Mouse (Mus musculus) neutrophil, adult 5-6 weeks (primary cell): ENCODE measurements around the gene Celf2. TPM values are rescaled to one million over a fixed set of nuclear protein-coding genes. Genes with fewer than 3 reads are reported as not detected.

ENCODE experiments used
- ATAC-seq: fragments of 151-379, 151-347 bp; 2 replicates; pipeline ENCODE4 v1.8.0; 2017; ENCODE audit warnings: mild to moderate bottlenecking, moderate TSS enrichment; ENCODE audit not compliant: insufficient number of reproducible peaks, poor library complexity, low FRiP score, severe bottlenecking; ENCODE audit errors: extremely low read depth
- total RNA-seq: library from RNA; stranded (forward); fragments of 200-1000 nt; gene quantifications from 2 replicates; pipeline ENCODE4 v1.2.3, GENCODE M21; 2017

Celf2 gene
- total RNA-seq, 1 experiment from 2014 or later = 186 TPM

DNA sequence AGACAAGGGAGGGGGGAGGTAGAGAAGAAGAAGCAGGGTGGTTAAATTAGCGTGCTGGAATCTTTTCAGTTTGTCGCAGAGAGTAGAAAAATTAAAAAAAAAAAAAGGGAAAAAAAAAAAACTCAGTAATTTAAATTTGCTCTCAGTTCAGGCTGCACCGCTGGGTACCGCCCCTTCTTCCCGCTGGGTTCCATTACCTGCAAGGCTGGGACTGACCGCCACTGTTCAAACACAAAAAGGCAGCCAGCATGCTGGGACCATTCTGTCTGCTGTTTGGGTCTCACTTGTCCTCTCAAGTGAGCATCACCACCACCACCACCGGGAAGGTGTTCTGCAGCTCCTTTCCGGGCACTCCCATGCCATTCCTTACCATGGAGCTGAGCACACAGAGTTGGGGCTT lies 113.4 kb downstream of the Celf2 start:
- no peak for ATAC-seq

DNA sequence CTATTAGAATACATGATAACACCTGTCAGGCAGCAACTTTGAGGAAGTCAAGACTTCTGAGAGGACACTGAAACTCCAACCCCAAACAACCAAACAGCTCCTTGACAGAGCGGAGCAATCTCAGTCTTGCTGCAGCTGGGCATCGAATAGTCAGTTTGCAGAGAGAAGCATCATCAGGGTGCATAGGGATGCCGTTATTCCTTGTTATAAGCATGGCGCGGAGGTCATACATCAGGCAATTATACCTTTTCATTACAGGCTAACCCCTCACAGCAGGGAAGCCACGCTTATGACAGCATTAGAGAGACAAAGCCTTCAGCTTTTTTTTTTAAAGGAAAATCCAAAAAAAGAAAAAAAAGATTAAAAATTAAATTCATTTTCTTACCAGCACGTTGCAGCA lies 113.9 kb downstream of the Celf2 start:
- ATAC-seq = no peak

DNA sequence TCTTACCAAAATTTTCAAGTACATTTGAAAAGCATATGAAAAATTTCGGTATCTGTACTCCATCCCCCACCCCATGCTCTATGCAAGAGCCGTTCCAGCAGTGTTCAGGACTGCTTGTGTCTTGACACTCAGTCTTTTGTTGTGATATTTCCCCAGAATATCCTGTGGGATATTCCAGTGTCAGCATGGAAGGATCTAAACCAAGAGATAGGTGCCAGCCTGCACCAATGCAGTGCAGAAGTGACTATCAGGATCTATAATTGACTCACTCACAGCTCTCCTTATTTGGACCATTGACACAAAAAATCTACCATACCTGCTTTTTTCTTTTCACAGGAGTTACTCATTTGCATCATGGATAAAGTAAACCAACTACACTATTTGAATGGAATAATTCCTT lies 116.9 kb downstream of the Celf2 start:
- ATAC-seq = no peak

DNA sequence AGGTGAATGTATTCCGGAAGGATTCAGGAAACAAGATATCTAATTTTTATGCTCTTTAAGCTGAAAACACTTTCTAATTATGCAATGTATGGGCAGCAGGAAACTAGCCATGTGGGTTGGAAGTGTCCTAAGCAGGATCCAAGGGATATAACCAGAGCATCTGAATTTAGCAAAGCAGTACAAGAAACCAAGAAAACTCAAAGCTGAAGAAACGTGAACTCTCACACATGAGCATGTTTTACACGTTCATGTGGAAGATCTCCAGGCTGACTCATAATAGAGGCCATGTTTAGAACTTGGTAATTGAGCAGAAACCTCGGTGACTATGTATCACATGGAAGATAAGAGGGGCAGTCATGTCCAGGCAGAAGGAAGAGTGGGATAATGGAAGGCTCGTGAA lies 120.1 kb downstream of the Celf2 start:
- no peak for ATAC-seq

DNA sequence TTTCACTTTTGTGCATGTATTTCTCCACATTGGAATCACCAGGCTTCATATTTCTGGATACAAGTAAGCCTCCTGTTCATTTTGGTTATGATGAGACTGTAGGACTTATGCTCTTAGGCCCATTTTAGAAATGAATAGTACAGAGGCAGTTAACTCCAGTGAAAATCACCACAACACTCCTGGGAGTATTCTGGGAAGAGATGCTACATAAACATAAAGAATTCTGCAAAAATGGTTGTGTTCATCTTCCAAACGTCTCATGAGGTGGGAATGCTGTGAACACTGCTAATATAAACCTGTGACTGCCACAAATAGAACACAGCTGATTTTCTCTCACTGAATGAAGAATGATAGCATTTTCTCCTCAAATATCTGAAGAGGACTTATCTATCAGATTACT lies 130.6 kb downstream of the Celf2 start:
- no peak for ATAC-seq

DNA sequence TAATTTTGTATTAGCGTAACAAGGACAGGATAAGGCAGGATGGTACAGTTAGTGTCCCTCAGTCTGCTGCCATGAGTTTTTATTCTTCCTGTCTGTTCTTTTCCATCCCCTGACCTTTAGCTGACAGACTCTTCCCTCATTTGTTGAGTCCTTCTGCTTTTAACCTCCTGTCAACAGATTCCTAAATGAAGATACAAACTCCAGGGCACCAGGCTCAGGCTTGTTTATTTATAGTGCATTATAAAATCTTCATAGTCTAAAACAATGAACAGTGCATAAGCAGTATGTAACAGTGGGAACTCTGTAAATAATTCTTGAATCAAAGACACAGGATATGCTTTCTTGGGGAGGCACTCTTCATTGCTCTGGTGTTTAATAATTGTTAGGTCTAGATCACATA lies 131.5 kb downstream of the Celf2 start:
- ATAC-seq = no peak

DNA sequence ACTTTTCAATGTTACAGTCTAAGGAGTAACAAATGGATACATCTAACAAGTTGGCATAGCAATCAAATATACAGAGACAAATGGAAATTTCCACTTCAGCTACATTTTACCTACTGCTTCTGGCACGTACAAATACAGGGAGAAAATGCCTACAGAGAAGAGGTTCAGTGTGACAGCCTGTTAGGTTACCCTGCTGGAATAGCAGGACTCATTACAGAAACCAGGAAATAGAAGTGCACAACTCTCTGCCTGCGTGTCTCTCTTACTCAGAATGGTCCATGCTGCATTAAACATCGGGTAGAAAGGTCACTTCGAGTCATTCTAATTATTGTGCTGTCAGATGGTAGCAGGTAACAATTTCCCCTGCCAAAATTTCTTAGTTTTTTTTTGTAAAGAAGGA lies 141.6 kb downstream of the Celf2 start:
- no peak for ATAC-seq

DNA sequence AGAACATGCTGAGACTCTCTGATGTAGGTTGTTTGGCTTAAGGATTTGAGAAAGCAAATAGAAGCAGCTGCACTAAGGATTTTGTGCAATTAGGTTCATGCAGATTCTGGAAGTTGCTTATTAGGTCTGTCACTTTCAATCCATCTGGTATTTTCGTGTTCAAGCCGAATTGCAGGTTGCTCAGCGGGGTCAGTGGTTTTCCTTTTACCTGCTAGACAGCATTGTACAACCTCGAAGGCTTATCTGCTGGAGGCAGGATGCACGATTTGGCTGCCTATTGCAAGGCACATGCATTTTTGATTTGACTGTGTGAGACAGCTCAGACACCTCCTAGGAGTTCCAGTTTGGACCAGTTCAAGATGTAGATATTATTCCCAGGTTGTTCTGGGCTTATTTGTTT lies 149.8 kb downstream of the Celf2 start:
- no peak for ATAC-seq

DNA sequence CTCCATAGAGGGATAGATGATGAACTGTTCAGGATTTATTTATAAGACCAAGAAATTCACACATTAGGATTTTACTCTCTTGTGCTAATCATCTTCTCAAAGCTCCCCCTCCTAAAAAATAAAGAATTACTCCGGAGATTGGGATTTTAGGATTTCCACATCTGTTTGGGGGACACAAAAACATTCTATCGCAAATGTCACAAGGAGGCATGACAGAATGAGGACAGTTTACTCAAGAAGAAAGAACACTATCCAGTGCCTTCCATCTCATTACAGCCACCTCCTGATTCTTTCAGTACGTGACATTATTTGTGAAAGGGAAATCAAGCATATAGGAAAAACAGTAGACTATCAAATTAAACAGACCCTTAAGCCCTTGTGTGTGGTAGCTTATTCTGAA lies 150.5 kb downstream of the Celf2 start:
- no peak for ATAC-seq

DNA sequence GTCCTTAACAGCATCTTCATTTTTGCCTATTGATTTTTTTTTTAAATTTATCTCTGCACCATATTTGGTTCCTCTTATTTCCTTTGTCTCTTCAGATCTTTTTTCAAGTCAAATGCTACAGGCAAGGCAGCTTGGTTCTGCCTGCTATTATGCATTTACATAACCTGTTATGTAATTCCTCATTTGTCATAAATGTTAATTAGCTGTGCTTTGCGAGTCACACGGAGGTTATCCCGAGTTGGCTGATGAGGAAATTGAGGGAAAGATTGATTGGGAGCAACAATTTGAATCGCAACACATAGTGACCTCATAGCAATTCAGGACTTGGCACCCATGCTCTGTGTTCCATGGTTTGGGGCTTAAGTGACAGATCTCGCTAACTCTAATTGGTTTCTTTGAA lies 158.1 kb downstream of the Celf2 start:
- no peak for ATAC-seq

DNA sequence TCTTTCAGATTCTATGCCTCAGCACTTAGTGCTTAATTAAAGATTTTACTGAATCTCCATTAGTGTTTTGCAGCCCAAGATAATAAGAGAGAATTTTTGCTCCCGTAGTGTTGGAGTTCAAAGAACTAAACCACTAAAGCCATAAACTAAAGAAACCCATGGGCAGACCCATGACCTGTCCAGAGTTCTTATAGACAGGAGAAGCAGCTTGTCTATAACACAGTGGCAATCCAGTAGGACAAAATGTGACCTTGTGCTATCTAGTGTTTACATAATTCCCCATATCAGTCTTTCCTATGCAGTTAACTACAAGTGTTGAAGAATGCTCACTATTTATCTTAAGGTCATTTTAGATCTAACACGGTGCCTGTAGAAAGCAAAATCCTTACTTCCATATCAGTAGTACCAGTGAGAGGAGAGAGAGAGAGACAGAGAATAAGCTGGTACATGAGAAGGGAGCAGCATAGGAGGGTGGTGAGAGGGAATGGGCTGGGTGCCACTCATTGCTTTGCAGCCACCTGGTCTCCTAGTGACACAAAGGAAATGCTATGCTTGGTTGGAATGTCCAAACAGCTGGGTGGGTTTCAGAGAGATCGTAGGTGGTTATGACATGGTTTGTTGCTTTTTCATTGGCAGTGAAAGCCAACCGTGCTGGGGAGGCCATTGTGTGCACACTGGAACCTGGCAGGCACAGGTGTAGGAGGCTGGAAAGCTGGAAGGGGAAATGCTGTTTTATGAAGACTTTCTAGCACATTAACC lies 162.5 kb downstream of the Celf2 start:
- no peak for ATAC-seq

DNA sequence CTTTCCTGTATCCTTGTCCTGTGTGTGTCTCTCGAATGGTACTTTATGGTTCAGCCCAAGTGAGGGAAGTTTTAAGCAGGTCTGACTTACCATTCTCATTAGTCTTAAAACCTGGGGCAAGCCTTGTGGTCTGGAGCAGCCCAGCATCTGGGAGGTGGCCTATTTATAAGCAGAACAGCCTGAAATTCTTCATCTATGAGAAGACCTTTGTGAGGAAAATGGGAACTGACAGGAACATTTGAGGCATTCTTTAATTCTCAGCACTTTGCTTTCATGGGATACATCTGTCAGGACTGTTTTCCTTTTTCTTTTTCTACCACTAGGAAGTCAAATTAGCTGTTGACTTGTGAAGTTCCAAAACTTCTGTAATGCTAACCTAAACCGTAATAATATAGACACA lies 164.4 kb downstream of the Celf2 start:
- no peak for ATAC-seq

DNA sequence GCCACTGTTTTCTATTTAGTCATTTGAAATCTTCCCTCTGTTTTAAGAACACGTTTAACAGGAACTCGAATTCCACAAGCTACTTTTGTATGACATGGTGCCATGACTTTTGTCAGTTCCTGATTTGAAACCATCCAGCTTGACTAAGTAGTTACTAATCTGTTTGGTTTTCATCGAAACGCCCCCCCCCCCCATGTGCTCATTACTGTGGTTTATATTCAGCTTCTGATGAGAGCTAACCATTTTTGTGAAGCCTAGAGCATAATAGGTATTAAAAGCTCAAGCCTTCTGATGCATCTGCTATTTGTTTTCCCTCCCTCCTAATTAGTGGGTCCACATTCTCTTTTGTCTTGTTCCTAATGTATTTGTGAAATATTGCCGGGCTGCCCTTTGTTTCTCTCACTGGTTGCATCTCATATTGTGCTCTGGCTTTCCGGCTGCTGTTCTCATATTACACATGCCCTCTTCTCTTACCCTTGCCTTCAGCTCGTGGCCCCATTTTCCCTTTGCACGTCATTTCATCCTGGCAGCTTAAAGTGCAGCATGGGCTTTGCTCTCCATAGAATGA lies 166.4 kb downstream of the Celf2 start:
- ATAC-seq = no peak

DNA sequence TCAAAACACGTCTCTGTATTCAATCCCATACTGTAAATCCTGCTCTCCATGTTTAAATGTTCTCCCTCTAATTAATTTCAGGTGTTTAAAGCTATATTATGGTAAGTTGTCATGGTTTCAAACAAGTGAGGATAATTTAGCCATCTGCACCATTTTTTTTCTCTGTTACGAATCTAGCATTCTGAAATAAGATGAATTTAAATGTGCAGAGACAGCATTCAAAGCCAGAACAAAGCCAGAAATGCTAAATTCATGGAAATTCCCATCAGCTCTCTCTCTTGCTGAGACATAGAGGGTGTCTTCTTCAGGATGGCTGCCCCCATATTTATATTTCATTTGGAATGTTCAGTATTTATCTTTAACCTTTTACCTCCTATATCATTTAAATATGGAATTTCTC lies 174.5 kb downstream of the Celf2 start:
- no peak for ATAC-seq

DNA sequence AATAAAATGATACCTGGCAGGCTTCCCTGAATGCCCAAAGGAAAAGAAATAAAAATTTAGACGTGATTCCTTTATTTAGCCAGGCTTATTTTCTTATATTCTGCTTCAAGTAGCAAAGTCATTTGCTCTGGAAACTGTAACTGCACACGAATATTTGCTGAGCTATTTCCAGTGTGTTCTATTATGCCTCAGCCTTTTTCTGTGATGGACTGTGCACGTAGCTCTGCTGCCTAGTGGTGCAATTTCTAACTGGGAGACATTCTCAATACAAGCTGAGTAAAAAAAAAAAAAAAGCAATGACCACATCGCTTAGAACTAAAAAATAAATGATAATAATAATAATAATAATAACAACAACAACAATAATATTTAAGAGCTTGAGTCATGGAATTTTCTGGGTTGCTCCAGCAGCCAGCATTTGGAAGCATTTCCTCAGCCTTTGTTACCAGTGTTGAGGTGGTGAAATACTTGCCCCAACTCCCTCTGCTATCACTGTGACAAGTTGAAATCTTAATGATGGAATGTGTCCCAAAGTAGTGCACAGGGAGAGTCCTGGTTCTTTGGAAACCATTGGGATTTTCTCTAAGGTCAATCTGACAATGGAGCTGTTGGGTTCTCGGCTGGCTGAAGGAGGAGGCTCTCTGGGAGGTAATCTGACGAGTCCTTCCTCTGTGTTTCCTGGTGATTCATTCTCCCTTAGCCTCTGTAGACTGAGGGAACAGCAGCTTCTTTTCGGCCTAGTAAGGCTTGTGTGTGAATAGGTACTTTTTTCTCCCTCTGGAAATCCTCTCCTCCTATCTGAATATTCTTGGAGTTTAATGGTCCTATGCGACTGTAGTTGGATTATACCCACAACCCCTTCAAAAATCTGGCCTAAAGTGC lies 181.1 kb downstream of the Celf2 start:
- no peak for ATAC-seq

DNA sequence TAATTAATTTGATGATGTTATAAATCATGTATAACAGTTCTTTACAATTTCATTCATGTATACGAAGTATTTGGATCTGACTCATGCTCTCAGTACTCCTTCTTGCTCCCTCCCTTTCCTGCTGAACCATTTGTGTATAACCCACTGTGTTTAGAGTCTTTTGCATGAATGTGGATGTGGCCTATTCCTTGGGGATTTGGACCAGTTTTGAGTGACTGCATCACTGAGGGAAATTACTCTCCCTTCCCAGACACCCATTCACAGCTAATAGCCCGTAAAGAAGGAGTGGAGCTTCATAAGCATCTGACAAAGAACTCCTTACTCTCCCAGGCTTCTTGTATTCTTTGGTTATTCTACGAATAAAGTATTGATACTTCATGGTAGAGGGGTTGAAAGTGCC lies 189.6 kb downstream of the Celf2 start:
- no peak for ATAC-seq

DNA sequence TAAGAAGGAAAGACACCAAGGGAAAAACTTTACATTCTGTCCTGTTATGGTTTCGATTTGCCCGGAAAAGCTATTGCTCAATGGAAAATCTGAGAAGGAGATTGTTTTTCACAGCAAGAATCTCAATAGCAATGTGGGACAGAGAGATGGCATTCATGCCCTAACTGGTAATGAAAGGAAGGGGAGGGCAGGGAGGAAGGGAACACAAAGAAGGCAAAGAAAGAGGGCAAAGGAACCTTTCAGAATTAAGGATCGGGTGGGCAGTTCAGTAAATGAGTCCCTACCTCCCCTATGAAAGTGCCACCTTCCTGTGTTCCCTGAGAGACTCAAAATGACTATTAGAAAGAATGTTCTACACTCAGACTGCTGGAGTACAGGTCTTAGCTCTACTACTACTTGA lies 197.6 kb downstream of the Celf2 start:
- no peak for ATAC-seq

DNA sequence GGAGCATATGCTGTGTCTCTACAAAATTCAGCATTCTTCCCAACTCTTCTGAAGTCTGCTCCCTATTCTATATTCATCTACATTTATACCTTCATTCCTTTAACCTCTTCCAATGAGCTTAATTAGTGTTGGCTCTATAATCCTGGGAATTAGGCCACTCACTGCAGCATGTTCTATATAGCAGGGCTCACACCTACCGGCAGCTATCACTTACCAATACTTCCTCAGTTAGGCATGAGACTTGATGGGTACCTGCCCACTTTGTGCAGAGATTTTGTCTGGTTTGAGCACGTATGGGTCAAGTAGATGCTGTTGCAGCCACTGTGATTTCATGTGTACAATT lies 198.6 kb downstream of the Celf2 start:
- ATAC-seq = no peak

DNA sequence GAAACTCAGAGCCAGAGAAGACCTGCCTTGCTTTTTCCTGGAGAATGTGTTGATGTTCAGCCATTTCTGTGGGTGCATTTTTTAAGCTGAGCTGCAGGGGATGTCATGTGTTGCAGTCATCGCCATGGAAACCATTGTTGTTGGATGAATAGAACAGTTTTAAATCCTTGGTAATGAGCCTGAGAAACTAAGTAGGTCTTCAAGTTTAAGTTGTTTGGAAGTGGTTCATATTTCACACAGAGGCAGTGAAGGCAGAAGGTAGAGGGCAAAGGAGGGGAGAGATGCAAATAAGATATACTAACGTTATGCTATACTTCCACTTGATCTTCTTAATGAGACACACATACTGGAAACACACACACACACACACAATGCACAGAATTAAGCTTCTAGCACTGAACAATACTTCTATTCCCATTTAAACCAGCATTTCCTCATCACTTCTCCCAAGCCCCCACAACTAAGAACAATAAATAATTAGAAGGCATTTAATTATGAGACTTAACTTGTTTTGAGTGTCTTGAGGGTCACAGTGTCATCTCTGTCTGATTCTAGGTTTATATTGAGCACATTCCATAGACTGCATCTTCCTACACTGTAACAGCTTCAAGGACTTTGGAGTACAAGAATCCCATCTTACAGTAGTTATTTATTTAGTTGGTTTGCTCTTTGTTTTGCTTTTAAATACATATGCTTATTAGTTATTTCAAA lies 199.1 kb downstream of the Celf2 start:
- ATAC-seq = no peak

DNA sequence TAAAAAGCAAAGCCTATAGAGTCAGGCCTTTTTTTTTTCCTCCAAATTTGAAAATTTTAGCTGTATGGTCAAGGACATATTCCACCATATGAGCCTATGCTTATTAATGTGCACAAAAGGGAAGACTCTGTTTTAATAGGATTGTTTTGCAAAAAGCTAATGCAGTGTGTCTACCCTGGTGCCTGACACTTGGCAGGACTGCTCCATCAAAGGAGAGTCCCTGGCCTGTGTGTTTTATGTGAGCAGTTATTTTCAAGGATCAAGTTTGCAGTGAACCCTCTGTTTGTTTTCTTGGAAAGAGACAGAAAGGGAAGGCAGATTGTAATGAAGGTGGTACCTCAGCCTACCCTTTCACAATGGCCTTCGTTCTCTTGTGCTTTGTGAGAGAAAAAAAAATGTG lies 200.0 kb downstream of the Celf2 start:
- no peak for ATAC-seq
